11 mouse cellular contexts compared by ENCODE assay signal in the genomic region with DNA sequence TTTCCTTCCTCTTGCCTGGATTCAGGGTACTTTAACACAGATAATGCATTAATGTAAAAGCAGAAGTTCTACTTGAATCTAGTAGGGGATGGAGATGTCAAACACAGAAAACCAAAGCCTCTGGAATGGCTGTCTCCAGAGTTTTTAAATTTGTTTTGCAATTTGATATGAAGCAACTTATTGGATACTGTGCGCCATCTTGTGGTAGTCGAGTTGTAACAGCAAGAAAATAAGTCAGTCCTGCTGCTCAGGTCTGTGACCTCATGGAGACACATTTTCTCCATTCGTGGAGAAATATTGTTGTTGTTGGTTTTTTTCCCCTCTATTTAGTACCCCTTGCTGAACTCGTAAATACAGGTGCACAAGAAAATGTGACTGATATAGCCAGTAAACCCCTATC. TPM values are rescaled to one million over a fixed set of nuclear protein-coding genes. Genes with fewer than 3 reads are reported as not detected.
DNase-seq lines count a peak whose midpoint lies in the region; TF ChIP-seq lines count a peak whose summit lies in the region.
"Had no signal": no experiment of that assay in that cellular context is flagged by ENCODE, and none has a peak within 500 bp of the region (broad histone marks: within the 10 kb centered on the region; RNA-seq: fewer than 3 reads in every experiment).

No protein-coding gene starts in this region.

- H3K4me3 ChIP-seq in left cerebral cortex, adult 2 months, result no peak overlapping the region
- H3K4me3 ChIP-seq: heart, embryonic 13.5 days; myocyte had no signal

- TF ChIP-seq CTCF in left cerebral cortex, adult 2 months (IDR thresholded peaks at IDR 0.05), result peak; percentile 83

- peak; percentile 14 for DNase-seq in adrenal gland, adult 2 months
- no peak for DNase-seq in adrenal gland, postnatal 4 days (ENCODE audit: low spot score in 2 of 2)
- DNase-seq in left cerebral cortex, adult 2 months (ENCODE audit: extremely low spot score in 1 of 2, low spot score in 2 of 2), result peak in 1 of 2 experiments; percentile 22
- no peak for DNase-seq in left cerebral cortex, postnatal 36 days (ENCODE audit: low spot score in 2 of 2)
- DNase-seq in MEL-GATA-1-ER (ENCODE audit: extremely low read depth, low read depth), result peak; percentile 39
- DNase-seq in cerebellum, postnatal 25 days, result peak; percentile 10 to 57
- peak; percentile 10 to 19 for DNase-seq in kidney, postnatal 4 days
- peak; percentile 78 for DNase-seq in retina, postnatal 1 day

- intact Hi-C loops in left cerebral cortex, adult 2 months (cut with DNase I), result loop anchor here (1.0 to 5.0 kb wide), 2 partner anchors 49 to 130 kb away; no protein-coding TSS in a partner anchor
- intact Hi-C loops in left cerebral cortex, postnatal 36 days (cut with DNase I), result loop anchor here (1.0 to 5.0 kb wide), 2 partner anchors 59 to 130 kb away; no protein-coding TSS in a partner anchor

- H3K27ac ChIP-seq in left cerebral cortex, adult 2 months, result no peak overlapping the region
- H3K27ac ChIP-seq: heart, embryonic 13.5 days had no signal

RNA-seq across cellular contexts. Expression of gene Fpr3, which starts 8.4 kb away (rescaled TPM):
- not detected for total RNA-seq in adrenal gland, adult 2 months (2021)
- not detected in 2 replicates for polyA plus RNA-seq in adrenal gland, adult 2 months (2012; rRNA removed)
- not detected for total RNA-seq in adrenal gland, postnatal 4 days (2021)
- total RNA-seq in left cerebral cortex, adult 2 months (2021), result not detected
- total RNA-seq in left cerebral cortex, postnatal 36 days (2021), result not detected
- polyA plus RNA-seq: C2C12; heart, embryonic 13.5 days; myocyte had no signal

RNA-seq across cellular contexts. Expression of gene Fpr2, which starts 8.4 kb away (rescaled TPM):
- under 1 TPM in 1 of 2 experiments, not detected in 1; 0.83 TPM for total RNA-seq in adrenal gland, adult 2 months (2021)
- polyA plus RNA-seq in adrenal gland, adult 2 months (2012; rRNA removed), result not detected in 2 replicates
- total RNA-seq in adrenal gland, postnatal 4 days (2021), result 1 to 10 TPM; 1.8 to 2.0 TPM
- total RNA-seq in left cerebral cortex, adult 2 months (2021), result not detected
- not detected for total RNA-seq in left cerebral cortex, postnatal 36 days (2021)
- polyA plus RNA-seq: C2C12; heart, embryonic 13.5 days; myocyte had no signal

RNA-seq across cellular contexts. Expression of gene Fpr1, which starts 12.3 kb away (rescaled TPM):
- not detected for total RNA-seq in adrenal gland, adult 2 months (2021)
- not detected in 2 replicates for polyA plus RNA-seq in adrenal gland, adult 2 months (2012; rRNA removed)
- under 1 TPM; 0.31 to 0.76 TPM for total RNA-seq in adrenal gland, postnatal 4 days (2021)
- not detected for total RNA-seq in left cerebral cortex, adult 2 months (2021)
- not detected for total RNA-seq in left cerebral cortex, postnatal 36 days (2021)
- polyA plus RNA-seq: C2C12, myocyte had no signal

RNA-seq across cellular contexts. Expression of gene Has1, which starts 41.0 kb away (rescaled TPM):
- total RNA-seq in adrenal gland, adult 2 months (2021), result under 1 TPM in 1 of 2 experiments, not detected in 1; 0.07 TPM
- 0.22 and 0.36 TPM in 2 replicates for polyA plus RNA-seq in adrenal gland, adult 2 months (2012; rRNA removed)
- total RNA-seq in adrenal gland, postnatal 4 days (2021), result under 1 TPM in 1 of 2 experiments, not detected in 1; 0.20 TPM
- total RNA-seq in left cerebral cortex, adult 2 months (2021), result under 1 TPM; 0.81 to 0.82 TPM
- under 1 TPM; 0.45 to 0.79 TPM for total RNA-seq in left cerebral cortex, postnatal 36 days (2021)

Comparison
In these comparisons a context has a peak if more than half of its experiments do, and no peak if none do; other contexts are left out.
1. DNase-seq: peak in adrenal gland, adult 2 months (single experiment), MEL-GATA-1-ER (single experiment), cerebellum, postnatal 25 days (2 of 2), kidney, postnatal 4 days (2 of 2) and retina, postnatal 1 day (single experiment); none in adrenal gland, postnatal 4 days (0 of 2) and left cerebral cortex, postnatal 36 days (0 of 2).